Mouse (Mus musculus) cerebellum, adult 8-10 months (tissue): ENCODE measurements around the gene Kmt2e.
"Not testable (repeated sequence)": the region's sequence is repeated elsewhere in the genome, so short reads cannot be mapped to it uniquely, and the experiment has no call there.

Experiments
- DNase-seq: peaks from one replicate; pipeline ENCODE4 v3.0.0; 2022

Kmt2e gene

DNA sequence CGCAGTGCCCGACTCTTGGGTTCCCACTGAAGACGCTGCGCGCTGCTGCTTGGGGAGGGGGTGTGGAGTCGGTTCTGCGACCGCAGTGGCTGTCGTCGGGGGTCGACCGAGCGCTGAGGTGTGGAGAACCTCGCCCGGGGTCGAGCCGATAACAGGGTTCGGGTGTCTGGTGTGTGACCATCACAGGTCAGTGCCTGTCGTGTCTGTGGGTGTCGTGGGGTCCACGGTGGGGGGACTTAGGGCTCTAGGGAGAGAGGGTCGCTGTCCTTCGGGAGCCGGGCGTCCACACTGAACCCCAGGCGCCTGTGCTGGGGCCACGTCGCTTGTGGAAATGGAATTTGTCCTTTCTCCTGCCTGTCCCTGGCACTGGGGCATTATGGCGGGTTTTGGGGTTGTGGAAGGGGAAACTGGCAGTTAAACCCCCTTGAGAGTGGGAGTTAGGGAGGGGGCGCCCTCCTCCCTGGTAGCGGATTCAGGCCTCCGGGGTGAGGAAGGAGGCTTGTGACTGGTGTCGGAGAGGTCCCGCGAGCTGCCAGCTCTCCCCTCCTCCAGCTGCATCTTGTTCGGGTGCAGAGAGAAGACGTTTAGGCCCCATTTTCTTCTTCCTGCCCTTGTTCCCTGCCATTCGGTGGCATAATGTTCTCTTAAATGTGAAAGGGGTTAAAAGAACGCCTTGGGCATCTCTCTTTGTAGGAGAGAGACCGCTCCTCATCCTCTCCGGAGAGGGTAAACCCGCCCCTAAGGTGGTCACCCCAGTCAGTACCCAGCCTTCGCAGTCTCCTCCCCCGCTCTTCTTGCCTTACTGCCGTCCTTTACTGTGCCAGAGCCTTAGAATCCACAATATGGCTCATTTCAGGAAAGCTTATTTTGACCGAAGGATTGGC, 599 bp downstream of the Kmt2e start:
- peak; percentile 61 for DNase-seq

DNA sequence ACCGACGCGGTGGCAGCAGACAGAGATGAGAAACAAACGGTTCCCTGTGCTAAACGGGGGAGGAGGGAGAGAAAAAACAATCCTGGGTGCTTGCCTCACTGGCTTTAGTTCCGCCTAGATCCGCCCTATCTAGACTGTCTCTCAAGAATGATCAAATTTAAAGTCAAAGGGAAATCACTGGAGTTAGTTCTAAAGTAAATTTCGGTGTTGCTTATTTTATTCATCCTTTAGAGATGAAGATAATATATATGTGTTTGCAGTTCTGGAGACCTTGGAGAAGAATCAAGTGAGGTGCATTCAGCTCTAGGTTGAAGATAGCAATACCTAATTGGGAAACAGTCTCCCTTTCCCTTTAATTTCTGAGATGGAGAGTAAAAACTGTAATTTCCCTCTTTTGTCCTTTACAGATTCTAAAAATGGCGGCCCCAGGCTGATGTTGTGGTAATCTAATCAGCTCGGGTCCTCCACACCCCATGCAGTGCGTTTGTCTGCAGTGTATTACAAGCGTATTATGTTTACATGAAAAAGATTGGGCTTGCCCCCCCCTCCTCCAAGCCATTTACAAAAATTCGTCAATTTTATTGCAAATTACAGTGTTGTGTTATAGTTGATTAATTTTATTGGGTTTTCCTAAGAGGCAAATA, 1.4 kb downstream of the Kmt2e start:
- no peak for DNase-seq

DNA sequence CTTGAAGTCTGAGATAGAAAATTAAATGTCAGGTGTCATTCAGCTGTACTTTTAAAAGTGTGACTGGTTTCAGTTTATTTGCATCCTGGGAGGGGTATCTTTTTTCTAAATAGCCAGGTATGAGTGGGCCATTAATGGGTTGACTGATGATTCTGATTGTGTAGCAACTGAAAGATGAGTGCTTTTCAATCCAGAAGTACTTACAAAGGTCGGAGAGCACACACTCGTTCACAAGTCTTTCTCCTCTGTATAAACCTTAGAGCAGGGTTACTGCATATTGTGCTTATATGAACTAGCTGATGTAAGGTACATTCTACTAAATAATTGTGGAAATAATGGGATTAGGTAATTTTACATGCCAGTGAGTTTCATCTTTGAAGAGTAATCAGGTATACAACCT, 2.5 kb downstream of the Kmt2e start:
- DNase-seq: no peak

DNA sequence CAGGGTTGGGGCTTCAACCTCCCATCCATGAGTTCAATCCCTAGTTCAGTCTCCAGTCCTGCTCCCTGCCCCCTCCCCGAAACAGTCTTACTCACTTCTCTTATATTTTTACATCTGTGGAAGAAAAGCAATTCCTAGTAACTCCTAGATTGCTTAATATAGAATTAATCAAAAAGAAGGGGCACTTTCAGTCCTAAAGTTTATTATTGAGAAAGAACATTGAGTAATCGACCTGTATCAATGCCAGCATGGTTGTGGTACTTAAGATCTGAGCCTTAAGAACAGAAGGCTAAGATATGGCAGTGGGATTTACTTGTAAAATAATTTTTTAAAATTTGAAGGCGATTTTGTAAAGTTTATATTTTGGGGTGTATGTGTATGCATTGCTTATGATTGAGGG, 5.6 kb downstream of the Kmt2e start:
- DNase-seq: no peak

DNA sequence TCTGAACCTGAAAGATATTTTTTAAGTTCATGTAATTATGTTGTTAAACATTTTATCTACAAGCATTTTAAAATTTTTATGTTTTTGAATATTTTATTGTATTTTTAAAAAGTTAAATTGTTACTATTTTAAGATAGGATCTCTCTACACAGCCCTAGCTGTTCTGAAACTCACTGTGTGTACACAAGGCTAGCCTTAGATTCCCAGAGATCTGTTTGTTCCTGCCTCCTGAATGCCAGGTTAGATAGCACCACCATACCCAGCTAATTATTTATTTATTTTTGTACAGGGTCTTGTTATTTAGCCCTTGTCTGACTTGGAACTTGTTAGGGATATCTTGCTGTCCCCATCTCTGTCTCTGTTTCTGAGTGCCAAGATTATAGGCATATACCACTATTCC, 6.3 kb downstream of the Kmt2e start:
- no peak for DNase-seq

DNA sequence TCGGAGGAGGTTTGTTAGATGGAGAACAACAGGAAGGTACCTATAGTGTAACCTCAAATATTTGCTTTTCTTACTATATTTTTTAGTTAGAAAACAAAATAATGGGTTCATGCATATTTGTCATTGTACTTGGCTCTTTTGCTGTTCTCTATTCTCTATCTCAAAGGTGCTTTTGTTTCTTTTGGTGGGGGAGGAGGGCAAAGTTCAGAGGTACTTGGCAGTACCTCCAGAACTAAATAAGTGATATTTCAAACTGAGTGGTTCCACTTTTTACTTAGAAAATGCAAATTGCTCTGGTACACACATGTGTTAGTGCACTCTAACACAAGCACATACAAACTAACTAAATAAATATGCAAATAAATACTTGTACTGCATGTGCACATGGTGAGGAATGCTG, 7.7 kb downstream of the Kmt2e start:
- DNase-seq: no peak

DNA sequence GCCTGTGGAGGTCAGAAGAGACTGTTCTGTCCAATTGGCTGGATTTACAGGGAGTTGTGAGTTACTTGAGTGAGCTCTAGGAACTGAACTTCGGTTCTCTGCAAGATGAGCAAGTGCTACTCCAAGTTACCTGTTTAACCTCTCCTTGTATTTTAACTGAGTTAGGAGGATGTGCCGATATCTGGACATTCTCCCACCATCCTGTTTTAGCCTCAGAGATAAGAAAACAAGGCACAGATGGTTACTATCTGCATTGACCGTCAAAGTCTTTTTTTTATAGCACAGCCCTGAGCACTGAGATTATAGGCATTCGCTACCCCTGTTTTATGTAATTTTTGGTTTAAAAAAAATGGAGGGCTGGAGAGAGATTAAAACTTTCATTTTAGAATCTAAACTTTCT, 10.2 kb downstream of the Kmt2e start:
- no peak for DNase-seq

DNA sequence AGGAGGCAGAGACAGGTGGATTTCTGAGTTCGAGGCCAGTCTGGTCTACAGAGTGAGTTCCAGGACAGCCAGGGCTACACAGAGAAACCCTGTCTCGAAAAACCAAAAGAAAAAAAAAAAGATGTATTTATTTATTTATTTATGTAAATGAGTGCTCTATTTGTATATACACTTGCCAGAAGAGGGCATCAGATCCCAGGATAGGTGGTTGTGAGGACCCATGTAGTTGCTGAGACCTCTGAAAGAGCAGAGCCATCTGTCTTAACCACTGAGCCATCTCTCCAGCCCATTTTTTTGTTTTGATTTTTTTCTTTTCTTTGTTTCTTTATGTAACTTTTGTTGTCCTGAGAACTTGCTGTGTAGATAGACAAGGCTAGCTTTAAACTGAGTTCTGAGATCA, 19.3 kb downstream of the Kmt2e start:
- not testable (repeated sequence) for DNase-seq

DNA sequence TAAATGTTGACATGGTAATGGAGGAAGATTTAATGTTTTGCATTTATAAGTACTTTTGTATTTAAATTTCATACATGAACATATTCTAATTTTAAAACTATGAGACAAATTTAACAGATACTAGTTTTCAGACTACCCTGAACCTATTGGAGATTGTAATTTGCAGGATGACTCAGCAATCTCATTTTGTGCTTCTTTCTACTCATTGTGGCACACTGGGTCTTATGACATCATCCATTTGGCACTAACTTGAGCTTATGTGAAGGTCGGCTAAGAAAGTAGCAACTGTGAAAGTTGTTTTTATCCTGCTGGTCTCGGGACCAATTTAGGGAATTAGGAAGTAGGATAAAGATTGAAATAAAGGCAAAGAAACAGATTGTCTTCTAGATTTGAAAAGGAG, 27.4 kb downstream of the Kmt2e start:
- no peak for DNase-seq

DNA sequence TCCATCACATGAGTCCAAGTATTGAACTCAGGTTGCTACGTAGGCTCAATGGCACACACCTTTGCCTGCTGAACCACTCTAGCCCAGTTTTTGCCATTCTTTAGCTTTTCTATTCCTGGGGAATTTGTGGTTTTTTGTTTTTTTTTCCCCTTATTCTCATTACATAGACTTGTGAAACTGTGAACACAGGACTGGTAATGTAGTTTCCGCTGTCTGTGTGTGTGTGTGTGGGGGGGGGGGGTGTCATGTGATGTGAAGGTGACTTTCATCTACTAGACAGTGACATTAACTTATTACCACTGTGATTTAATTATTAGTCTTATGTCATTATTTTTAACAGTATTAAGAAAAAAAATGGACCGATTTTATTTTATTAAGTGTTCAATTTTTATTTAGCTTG, 30.0 kb downstream of the Kmt2e start:
- DNase-seq: no peak

DNA sequence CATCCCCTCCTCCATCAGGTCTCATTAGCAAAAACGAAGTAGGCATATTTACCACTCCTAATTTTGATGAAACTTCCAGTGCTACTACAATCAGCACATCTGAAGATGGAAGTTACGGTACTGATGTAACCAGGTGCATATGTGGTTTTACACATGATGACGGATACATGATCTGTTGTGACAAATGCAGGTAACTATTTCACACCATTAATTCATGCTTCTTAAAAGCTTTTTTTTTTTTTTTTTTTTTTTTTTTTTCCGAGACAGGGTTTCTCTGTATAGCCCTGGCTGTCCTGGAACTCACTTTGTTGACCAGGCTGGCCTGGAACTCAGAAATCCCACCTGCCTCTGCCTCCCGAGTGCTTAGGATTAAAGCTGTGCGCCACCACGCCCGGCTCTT, 30.5 kb downstream of the Kmt2e start:
- no peak for DNase-seq

DNA sequence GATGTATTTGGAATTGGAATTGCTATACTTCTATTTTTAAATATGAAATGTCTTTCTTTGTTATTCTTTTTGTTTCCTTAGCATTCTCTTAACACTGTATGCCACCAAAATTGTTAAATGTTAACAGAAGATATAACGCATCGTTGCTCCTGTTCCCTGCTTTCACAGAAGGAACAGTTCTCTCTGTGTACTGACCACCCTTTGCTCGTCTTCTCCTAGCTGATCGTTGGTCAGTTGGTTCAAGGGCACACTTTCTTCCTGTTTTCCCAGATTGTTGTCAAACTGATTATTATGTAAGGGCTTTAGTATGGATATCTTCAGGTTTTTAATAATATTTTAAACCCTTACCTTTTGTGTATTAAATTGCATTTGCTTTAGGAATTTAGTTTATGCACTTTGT, 32.3 kb downstream of the Kmt2e start:
- no peak for DNase-seq

DNA sequence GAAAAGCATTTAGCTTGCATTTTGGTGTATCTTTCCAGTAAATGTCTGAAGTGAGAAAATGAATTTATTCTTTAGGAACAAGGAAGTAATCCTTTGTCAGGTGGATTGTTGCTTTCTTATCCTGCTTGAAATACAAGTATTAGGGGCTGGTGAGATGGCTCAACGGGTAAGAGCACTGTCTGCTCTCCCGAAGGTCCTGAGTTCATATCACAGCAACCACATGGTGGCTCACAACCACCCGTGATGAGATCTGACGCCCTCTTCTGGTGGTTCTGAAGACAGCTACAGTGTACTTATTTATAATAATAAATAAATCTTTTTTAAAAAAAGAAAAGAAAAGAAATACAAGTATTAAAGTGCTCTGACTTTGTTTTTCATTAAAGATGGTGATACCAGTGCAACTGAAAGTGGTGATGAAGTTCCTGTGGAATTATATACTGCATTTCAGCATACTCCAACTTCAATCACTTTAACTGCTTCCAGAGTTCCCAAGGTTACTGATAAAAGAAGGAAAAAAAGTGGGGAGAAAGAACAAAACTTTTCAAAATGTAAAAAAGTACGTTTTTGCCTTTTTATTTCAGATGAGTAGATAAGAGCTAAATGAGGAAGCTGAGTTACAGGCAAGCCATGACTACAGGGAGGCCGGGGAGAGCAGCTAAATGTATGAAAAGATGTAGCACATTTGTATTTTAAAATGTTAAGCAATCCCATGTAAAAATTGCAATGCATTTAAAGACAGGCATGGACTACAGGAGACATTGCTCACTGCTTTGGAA, 39.0 kb downstream of the Kmt2e start:
- DNase-seq: no peak

DNA sequence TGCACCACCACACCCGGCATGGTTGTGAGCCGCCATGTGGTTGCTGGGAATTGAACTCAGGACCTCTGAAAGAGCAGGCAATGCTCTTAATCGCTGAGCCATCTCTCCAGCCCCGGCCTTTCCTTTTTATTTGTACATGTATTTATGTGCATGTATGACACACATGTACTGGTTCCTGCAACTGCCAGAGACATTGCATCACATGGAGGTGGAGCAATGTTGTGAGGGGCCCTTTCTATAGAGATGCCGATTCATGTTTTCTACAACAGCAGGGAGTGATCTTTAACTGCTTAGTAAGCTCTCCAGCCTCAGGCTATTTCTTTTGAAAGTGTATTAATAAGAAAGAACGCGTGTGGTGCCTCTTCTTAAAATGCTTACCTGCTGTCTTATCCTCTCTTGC, 49.6 kb downstream of the Kmt2e start:
- DNase-seq: no peak

DNA sequence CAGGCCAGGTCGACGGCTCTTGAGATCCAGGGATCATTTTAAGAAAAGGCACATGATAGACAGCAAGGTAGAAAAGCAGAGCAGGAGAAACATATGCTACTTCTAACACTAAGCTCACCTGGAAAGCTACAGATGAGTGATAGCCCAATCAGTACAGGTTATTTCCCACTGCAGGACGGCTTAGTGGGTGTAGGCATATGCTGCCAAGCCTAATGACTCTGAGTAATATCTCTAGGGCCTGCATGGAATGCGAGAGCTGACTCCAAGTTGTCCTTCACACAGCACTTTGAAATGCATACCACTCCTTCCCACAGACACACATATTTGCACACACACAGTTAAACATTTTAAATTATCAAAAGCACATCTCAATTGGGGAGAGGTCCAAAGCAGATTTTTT, 55.0 kb downstream of the Kmt2e start:
- no peak for DNase-seq

DNA sequence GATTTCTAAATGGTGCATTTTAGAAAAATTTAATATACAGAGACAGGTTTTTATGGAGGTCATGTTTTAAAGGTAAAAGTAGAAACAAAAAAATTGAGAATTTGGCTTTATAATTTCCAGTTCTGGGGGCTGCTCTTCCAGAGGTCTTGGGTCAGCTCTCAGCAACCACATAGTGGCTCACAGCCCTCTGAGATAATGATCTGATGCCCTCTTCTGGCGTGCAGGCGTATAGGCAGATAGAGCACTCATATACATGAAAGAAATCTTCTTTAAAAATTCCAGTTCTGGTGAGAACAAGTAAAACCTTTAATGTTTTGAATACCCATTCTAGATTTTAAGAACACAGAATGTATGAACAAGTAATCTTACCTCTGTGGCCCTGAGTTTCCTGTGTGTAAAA, 56.6 kb downstream of the Kmt2e start:
- DNase-seq: no peak

DNA sequence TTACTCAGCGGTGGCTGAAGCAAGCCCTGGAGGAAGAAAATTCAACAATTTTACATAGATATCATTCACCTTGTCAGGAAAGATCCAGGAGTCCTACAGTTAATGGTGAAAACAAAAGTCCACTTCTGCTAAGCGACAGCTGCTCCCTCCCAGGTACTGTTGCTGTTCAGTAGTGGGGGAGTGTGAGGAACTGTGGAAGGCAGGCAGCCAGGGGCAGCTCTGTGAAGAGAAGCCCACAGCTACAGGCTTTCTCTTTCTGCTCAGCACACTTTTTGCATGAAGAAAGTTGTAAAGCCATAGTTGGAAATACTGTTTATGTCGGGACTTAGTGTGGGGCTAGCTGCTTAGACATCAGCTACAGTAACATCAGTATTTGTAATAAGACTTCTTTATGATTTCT, 62.2 kb downstream of the Kmt2e start:
- no peak for DNase-seq

DNA sequence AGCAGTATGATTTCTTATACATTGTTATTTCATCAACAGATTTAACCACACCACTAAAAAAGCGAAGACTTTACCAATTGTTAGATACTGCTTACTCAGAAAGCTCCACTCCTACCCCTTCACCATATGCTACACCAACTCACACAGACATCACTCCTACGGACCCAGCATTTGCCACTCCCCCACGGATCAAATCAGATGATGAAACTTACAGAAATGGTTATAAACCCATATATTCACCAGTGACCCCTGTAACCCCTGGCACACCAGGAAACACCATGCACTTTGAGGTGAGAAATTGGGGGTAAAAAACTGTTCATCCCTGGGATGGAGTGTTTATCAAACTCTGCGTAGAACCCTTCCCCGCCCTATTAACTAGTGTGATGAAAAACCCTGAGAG, 62.7 kb downstream of the Kmt2e start:
- no peak for DNase-seq

DNA sequence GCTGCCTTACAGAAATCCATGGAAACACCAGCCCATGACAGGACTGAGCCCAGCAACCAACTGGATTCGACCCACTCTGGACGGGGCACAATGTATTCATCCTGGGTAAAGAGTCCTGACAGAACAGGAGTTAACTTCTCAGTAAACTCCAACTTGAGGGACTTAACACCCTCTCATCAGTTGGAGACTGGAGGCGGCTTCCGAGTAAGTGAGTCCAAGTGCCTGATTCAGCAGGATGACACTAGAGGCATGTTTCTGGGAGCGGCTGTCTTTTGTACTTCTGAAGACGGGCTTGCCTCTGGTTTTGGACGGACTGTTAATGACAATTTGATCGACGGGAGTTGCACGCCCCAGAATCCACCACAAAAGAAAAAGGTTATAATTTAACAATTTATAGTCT, 63.7 kb downstream of the Kmt2e start:
- no peak for DNase-seq

DNA sequence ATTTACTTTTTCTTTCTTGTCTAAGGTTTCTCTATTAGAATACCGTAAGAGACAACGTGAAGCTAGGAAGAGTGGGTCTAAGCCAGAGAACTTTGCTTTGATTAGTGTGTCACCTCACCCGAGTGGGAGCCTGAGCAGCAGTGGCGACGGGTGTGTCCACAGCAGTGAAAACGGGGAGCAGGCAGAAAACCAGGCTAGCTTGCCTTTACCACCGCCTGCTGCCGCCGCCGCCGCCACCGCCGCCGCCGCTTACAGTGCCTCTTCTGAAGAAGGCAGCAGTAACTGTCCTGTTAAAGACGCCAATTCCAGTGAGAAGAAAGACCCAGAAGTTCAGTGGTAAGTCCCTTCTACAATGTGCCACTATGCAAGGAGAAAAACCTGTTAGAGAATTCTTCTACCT, 65.0 kb downstream of the Kmt2e start:
- DNase-seq: no peak

DNA sequence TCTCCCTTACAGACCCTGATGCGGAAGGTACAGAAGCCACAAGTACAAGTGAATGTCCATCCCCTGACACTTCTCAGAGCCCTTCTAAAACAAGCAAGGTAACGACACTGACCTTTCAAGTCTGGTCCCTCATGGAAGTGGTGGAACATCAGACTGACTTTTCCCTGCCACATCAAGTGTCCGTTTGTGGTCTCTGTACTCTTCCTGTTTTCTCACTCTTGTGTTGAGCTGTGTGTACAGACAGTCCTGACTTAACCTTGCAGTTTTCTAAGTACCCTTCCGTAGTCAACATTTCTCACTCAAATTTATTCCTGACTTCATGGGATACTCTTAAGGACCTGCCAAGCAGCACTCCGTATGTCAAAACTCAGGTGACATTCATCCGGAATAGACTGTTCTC, 66.5 kb downstream of the Kmt2e start:
- no peak for DNase-seq

DNA sequence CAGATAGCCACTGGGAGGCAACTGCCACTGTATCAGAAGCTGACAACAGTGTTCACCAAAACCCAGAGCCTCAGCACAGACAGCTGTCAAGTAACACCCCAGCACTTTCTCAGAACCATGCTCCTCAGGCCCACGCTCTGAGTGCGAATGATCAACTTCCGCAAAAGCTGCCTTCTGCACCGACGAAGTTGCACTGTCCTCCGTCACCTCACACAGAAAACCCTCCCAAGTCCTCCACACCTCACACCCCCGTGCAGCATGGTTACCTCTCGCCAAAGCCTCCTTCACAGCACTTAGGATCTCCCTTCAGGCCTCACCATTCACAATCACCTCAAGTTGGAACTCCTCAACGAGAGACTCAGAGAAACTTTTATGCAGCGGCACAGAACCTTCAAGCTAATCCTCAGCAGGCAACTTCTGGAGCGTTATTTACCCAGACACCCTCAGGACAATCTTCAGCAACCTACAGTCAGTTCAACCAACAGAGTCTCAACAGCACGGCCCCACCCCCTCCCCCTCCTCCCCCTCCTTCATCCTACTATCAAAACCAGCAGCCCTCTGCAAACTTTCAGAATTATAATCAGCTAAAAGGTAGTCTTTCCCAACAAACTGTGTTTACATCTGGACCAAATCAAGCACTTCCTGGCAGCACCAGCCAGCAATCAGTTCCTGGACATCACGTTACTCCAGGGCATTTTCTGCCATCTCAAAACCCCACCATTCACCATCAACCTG, 67.5 kb downstream of the Kmt2e start:
- DNase-seq: no peak

DNA sequence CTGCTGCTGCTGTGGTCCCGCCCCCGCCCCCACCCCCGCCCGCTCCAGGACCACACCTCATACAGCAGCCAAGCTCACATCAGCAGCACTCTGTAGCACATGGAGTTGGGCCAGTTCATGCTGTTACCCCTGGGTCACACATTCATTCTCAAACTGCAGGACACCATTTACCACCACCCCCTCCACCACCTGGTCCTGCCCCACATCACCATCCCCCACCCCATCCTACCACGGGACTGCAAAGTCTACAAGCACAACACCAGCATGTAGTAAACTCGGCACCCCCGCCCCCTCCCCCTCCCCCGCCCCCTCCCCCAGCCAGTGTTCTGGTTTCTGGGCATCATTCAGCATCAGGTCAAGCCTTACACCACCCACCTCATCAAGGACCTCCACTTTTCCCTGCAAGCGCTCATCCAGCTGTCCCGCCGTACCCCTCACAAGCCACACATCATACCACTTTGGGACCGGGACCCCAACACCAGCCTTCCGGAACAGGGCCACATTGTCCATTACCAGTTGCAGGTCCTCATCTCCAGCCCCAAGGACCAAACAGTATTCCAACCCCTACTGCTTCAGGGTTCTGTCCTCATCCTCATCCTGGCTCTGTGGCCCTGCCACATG, 68.2 kb downstream of the Kmt2e start:
- DNase-seq: no peak
